Mouse (Mus musculus) midbrain, embryonic 10.5 days (tissue): ENCODE data around the gene 1700029I15Rik. TPM values are rescaled to one million over a fixed set of nuclear protein-coding genes. Genes with fewer than 3 reads are reported as not detected.

ENCODE experiments used
- DNase-seq: peaks from one replicate; pipeline ENCODE4 v3.0.0-alpha.2; 2017; ENCODE audit warnings: low spot score
- H3K27ac ChIP-seq: fragments of 300-500 bp; sonication (generic); replicated peaks from 2 replicates; pipeline ENCODE4 v1.5.1; 2016; ENCODE audit warnings: mild to moderate bottlenecking
- H3K27me3 ChIP-seq: fragments of 300-500 bp; sonication (generic); 2 replicates; pipeline ENCODE4 v1.6.1; 2016; ENCODE audit warnings: low read depth, mild to moderate bottlenecking; ENCODE audit not compliant: poor library complexity, severe bottlenecking
- H3K36me3 ChIP-seq: fragments of 300-500 bp; sonication (generic); 2 replicates; pipeline ENCODE4 v1.6.1; 2016; ENCODE audit warnings: mild to moderate bottlenecking, moderate library complexity
- H3K4me1 ChIP-seq: fragments of 300-500 bp; sonication (generic); 2 replicates; pipeline ENCODE4 v1.6.1; 2016
- H3K4me3 ChIP-seq: fragments of 300-500 bp; sonication (generic); 2 replicates; pipeline ENCODE4 v1.5.1; 2016; ENCODE audit warnings: mild to moderate bottlenecking, moderate library complexity
- H3K9me3 ChIP-seq: fragments of 300-500 bp; sonication (generic); replicated peaks from 2 replicates; pipeline ENCODE4 v1.6.1; 2016; ENCODE audit warnings: mild to moderate bottlenecking
- WGBS: fragments of 180-500 bp; shearing (Covaris S2); methylation state at CpG from one replicate; pipeline ENCODE4 v1.1.7; 2016; 5-methylcytosine and 5-hydroxymethylcytosine counted together
- polyA plus RNA-seq: library from polyadenylated mRNA; unstranded; fragments of >200 nt; fragmentation: Nextera tagmentation; extraction: Ambion mirVana; gene quantifications from 2 replicates; pipeline ENCODE4 v1.2.1, GENCODE M21; 2016

1700029I15Rik gene
- 4.1 and 5.2 TPM in 2 replicates for polyA plus RNA-seq

DNA sequence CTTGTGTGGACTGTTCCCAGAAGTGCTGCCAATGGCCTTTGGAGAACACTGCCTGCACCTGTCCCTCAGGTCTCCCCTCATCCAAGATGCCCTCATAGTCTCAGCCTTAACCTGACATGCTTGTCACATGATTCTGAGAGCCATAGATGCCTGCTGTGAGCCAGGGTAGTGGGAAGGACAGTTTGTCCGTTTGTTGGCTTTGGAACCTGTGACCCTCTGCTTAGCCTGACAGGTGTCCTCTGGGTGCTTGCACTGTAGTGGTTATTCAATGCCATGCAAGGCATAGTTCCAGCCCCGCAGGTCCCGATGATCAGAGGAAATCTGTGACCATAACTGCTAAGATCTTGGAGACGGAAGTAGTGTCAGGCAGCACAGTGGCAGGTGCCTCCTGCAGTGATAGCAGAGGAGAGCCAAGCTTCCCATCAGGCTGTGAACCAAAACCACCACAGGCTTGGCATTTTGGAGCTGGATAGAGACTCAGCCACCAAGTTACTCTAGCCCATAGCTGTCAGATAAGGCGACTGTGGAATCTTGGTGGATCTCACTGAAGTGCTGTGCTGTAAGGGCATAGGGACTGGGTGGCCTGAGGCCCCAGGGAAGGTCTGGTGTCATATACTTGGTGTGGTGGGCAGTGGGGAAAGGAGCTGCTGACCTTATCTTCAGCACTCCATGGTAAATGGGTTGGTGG is at the start of gene 1700029I15Rik:
Gene 1700029I15Rik (plus strand): TSS at position 638 of the 688 bp plus-strand sequence.
- no peak for DNase-seq
- Histone ChIP-seq H3K4me1 (peaks cover 11% of the 10 kb centered on the region), H3K36me3 (peaks cover 100% of the 10 kb centered on the region), H3K4me3 (no peak within 1 kb of the TSS), H3K27ac (no peak within 1 kb of the TSS), H3K9me3 (no peaks in the 10 kb centered on the region), H3K27me3 (no peaks in the 10 kb centered on the region)
- 91% methylated on average over 5 of the region's 5 CpGs for WGBS

DNA sequence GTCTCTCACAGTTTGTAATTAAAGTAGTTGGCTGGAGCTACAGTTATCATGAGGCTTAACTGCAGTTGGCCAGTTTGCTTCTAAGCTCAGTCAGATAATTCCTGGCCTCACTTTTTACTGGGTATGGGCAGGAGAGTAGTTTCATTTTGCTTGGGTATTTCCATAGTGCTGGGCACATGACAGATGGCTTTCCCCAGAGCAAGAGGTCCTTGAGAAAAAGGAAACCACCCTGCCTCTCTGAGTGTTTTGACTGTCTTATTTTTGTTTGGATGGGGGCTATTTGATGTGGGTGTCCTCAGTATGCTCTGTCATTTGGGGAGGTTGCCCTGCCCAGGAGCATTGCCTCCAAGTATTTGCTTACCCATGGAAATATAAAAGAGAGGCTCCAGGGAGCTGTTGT is 39.9 kb upstream of the 1700029I15Rik start:
- H3K4me1 ChIP-seq = no peaks in the 10 kb centered on the region
- no peaks in the 10 kb centered on the region for H3K27me3 ChIP-seq
- no peaks in the 10 kb centered on the region for H3K9me3 ChIP-seq
- peaks cover 85% of the 10 kb centered on the region for H3K36me3 ChIP-seq
- no peak overlapping the region for H3K27ac ChIP-seq
- no peak overlapping the region for H3K4me3 ChIP-seq
- no peak for DNase-seq

DNA sequence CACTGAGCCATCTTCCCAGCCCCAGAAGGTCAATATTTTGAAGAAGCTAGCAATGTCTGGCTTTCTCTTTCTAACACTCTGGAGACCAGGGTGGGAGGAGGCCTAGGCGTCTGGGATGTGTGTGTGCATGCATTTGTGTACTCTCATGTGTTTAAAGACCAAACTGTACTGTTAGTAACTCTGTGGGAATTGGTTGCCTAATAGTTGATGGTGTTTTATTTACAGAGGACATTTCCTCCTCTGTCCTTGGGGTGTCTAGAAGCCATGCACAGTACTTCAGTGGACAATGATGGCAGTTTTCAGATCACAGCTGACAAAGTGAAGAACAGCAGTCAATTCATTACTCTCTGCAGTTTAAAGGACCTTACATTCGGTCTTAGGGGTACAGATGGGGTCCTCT is 35.1 kb upstream of the 1700029I15Rik start:
- H3K4me1 ChIP-seq = peaks cover 4% of the 10 kb centered on the region; the same call in 1 of the 2 replicates
- 96% methylated on average over 2 of the region's 2 CpGs for WGBS

DNA sequence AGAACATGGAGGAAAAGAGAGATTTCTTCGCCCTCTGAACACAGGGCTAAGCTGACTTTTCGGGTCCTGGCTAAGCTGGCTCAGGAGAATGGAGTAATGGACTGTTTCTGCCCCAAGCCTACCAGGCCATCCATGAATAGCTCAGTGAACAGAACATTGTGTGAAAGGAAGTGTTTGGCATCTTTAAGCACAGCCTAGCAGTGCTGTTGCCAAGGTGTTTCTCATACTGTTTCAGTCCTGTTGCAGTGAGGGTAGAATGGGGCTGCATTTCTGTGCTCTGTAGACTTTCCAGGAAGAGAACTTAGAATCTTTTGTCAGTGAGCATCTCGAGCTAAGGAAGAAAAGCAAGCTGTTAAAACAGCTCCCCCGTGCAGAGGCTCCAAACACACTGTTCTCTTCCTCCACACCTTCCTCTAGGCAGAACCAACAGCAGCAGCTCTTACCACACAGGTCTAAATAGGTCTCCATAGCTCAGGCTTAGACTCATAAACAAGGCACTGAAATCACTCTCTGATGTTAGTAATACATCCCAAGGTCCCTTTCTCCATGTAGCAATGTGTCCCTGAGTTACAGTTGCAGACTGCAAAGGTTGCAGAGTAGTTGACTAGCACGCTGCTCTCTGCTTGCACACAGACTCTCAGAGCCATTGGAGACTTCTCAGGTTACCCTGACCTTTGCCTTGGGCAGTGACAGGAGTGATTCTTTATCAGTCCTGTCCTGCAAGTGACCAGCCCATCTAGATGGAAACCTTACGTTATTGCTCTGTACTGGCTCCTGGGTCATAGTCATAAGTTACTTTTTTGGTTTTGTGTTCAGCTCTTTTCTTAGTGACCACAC is 32.5 kb upstream of the 1700029I15Rik start:
- Histone ChIP-seq H3K4me1 (peaks cover 18% of the 10 kb centered on the region), H3K4me3 (no peak overlapping the region), H3K27ac (no peak overlapping the region), H3K36me3 (peaks cover 87% of the 10 kb centered on the region), H3K27me3 (no peaks in the 10 kb centered on the region), H3K9me3 (no peaks in the 10 kb centered on the region)
- no peak for DNase-seq
- WGBS = 77% methylated on average over 6 of the region's 6 CpGs

More for the DNA sequence above, 35.1 kb upstream of the 1700029I15Rik start:
- Histone ChIP-seq H3K27me3 (no peaks in the 10 kb centered on the region), H3K9me3 (no peaks in the 10 kb centered on the region), H3K4me3 (no peak overlapping the region), H3K27ac (no peak overlapping the region), H3K36me3 (peaks cover 84% of the 10 kb centered on the region)
- DNase-seq = no peak

DNA sequence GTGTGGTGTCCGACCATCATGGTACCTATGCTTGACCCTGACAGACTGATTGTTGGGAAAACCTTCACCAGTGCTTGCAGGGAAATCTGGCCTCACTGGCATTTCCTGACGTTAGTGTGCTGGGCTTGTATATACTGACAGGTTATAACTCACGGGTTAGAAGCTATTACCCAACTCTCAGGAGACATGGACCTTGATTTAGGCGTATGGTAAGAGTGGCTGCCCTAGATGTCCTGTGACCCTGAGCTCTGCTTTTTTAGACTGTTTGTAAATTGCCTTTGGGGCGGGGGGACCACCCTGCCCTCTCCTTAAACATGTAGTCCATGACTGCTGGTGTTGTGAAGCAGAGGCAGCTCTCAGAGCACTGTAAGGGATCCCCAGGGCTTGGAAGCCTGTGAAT is 31.7 kb upstream of the 1700029I15Rik start:
- H3K27ac ChIP-seq = no peak overlapping the region
- peaks cover 84% of the 10 kb centered on the region for H3K36me3 ChIP-seq
- peaks cover 18% of the 10 kb centered on the region for H3K4me1 ChIP-seq
- no peaks in the 10 kb centered on the region for H3K9me3 ChIP-seq
- DNase-seq = no peak
- no peaks in the 10 kb centered on the region for H3K27me3 ChIP-seq
- H3K4me3 ChIP-seq = no peak overlapping the region
- WGBS = 87% methylated on average over 5 of the region's 5 CpGs

DNA sequence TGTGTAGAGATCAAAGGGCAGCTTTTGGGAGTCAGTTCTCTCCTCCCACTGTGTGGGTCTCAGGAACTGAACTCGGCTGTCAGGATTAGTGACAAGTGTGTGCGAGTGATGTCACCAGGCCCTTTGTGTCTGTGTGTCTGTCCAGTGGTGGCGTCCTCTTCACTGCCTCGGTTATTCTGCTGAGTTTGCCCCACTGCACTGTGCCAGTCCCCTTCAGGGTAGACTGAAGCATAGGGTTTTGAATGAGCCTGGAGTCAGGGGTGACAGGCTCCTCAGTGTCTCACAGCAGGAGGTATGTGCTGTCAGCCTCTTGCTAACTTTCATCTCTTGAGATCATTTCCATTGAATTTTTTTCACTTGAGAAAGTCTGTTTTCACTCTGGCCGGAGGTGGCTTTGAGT is 28.9 kb upstream of the 1700029I15Rik start:
- H3K9me3 ChIP-seq = no peaks in the 10 kb centered on the region
- H3K4me1 ChIP-seq = peaks cover 18% of the 10 kb centered on the region
- H3K4me3 ChIP-seq = no peak overlapping the region
- H3K27ac ChIP-seq = 0 out of 2 replicates have a peak overlapping the region, but pooled peaks have one; percentile 5
- H3K27me3 ChIP-seq = no peaks in the 10 kb centered on the region
- peak; percentile 33 for DNase-seq
- peaks cover 85% of the 10 kb centered on the region for H3K36me3 ChIP-seq
- 39% methylated on average over 5 of the region's 5 CpGs for WGBS

DNA sequence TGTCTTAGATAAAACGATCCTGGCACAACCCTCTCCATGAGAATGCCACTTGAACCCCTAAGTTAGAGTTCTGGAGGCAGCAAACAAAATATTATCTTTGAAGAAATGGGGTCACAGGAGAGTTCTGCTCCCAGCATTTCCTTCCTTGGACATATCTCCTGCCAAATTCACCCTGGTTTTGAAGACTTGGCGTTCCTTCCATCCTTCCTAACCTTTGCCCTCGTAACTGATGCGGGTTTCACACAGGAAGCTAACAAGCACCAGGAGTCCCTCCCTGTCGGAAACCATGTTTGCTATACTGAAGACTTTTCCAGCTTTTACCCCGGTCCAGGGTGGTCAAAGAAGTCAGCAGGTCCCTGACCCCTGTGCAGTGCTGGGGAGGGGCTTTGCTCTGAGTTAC is 28.1 kb upstream of the 1700029I15Rik start:
- DNase-seq = no peak
- Histone ChIP-seq H3K4me3 (no peak overlapping the region), H3K36me3 (peaks cover 85% of the 10 kb centered on the region), H3K4me1 (peaks cover 18% of the 10 kb centered on the region), H3K27ac (0 out of 2 replicates have a peak overlapping the region, but pooled peaks have one; percentile 19), H3K9me3 (no peaks in the 10 kb centered on the region), H3K27me3 (no peaks in the 10 kb centered on the region)
- WGBS = 70% methylated on average over 6 of the region's 6 CpGs

DNA sequence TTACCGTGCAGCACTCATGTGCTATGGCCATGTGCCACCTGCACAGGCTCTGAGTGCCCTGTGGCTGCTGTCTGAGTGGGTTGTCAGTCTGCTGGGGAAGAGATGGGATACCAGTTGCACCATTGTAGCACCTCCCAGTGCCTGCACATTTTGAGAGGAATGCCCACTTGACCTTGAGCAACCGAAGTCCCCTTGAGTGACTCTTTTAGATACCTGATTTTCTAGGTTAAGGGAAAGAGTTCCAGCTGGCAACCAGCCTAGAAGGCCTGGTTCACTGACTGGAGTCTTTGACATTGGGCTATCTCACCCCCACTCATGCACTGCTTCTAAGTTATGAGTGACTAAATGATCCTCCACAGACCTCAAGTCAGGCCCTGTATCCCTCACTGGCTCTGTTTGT is 23.0 kb upstream of the 1700029I15Rik start:
- no peak for DNase-seq
- peaks cover 18% of the 10 kb centered on the region for H3K4me1 ChIP-seq
- H3K27ac ChIP-seq = no peak overlapping the region
- H3K9me3 ChIP-seq = no peaks in the 10 kb centered on the region
- no peak overlapping the region for H3K4me3 ChIP-seq
- 89% methylated on average over 2 of the region's 2 CpGs for WGBS
- no peaks in the 10 kb centered on the region for H3K27me3 ChIP-seq
- H3K36me3 ChIP-seq = peaks cover 83% of the 10 kb centered on the region

DNA sequence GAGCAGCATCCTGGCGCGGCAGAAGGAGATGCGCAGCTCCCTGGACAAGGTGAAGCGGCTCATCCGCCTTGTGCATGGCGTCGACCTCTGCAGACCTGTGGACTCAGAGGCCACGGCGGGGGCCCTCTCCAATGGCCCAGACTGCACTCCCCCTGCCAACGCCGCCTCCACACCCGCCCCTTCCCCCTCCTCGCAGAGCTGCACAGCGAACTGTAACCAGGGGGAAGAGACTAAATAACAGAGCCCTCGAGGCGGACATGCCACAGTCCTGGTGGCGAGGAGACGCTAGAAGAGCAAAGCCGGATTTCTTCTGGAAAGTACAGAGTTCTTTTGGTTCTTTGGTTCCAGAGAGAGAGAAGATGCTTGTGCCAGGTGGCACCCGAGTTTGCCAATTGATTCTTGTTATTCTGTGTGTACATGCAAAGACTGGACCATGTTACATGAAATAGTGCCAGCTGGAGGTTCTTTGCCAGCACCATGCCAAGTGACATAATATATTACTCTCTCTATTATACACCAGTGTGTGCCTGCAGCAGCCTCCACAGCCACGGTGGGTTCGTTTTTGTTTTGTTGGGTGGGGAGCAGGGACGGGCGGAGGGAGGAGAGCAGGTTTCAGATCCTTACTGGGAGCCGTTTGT is 22.0 kb upstream of the 1700029I15Rik start:
- Histone ChIP-seq H3K27ac (0 out of 2 replicates have a peak overlapping the region, but pooled peaks have one; percentile 23), H3K36me3 (peaks cover 90% of the 10 kb centered on the region)
- WGBS = 69% methylated on average over 25 of the region's 25 CpGs

DNA sequence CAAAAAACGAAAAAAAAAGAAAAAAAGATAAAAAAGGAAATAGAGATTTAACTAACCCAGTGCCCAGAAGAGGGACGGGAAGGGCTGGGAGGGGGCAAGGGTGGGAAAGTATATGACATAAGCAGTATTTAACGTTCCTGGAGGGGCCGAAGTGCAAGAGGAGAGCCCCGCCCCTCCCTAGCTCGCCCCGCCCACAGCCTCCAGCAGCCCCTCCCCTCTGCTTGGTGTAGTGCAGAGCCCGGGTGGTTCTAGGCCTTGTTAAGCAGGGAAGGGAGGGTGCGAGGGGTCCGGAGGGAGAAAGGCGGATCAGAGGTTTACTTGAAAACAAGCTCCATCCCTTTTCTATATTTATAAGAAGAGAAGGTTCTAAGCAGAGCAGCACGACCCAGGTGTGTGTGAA is 21.4 kb upstream of the 1700029I15Rik start:
- no peak for DNase-seq
- no peaks in the 10 kb centered on the region for H3K9me3 ChIP-seq
- no peak overlapping the region for H3K4me3 ChIP-seq
- no peak overlapping the region for H3K27ac ChIP-seq
- no peaks in the 10 kb centered on the region for H3K27me3 ChIP-seq
- peaks cover 90% of the 10 kb centered on the region for H3K36me3 ChIP-seq
- peaks cover 16% of the 10 kb centered on the region for H3K4me1 ChIP-seq
- 27% methylated on average over 12 of the region's 12 CpGs for WGBS

More for the DNA sequence above, 22.0 kb upstream of the 1700029I15Rik start:
- DNase-seq = no peak
- no peaks in the 10 kb centered on the region for H3K9me3 ChIP-seq
- H3K4me1 ChIP-seq = peaks cover 16% of the 10 kb centered on the region
- no peak overlapping the region for H3K4me3 ChIP-seq
- no peaks in the 10 kb centered on the region for H3K27me3 ChIP-seq

DNA sequence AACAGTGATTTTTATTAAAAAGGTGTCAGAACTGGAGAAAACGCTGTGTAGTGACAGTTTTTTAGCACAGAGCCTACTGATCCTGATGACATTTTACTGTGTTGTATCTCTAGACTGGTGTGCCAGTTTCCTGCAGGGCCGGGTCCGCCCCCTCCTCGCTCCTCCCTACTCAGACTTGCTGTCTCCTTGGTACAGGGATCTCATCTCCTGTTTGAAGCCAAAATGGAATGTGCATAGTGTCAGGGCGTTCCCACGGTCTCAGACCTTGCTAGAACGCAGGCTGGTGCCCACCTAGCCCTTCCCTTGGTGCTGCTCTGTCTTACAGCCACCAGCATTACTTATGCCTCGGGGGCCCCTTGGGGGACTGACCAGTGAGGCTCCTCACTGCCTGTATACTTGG is 20.5 kb upstream of the 1700029I15Rik start:
- Histone ChIP-seq H3K36me3 (peaks cover 90% of the 10 kb centered on the region), H3K4me1 (peaks cover 16% of the 10 kb centered on the region), H3K9me3 (no peaks in the 10 kb centered on the region), H3K27ac (0 out of 2 replicates have a peak overlapping the region, but pooled peaks have one; percentile 42), H3K4me3 (no peak overlapping the region), H3K27me3 (no peaks in the 10 kb centered on the region)
- 84% methylated on average over 8 of the region's 8 CpGs for WGBS
- no peak for DNase-seq

DNA sequence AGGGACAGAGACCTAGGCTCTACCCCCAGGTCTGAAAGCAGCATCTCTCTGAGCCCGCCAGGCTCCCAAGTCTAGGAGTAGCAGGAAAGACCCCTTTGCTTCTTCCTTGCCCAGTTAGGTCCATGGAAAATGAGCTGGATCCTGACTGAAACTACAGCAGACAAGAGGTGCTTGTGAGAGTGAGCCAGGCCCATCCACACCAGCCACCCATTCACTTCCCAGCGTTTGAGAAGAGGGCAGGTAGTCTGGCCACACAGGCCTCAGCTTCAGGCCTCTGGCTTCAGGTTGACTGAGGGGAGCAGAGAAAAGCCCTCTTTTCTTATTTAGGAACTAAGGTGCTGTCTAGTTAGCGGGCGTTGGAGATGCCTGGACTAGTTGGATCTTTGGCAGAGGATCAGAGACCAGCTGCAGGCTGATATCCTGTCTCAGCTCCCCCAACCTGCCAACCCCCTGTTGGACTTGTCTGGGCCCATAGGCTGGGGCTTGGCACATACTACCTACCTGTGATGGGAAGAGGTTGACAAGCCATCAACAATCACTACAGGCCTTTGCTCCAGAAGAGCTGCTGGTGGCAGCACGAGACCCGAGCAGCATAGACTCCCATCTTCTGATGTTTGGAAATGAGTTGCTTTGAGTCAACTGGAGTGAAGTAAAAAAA is 19.6 kb upstream of the 1700029I15Rik start:
- Histone ChIP-seq H3K4me3 (no peak overlapping the region), H3K9me3 (no peaks in the 10 kb centered on the region), H3K27me3 (no peaks in the 10 kb centered on the region), H3K4me1 (peaks cover 21% of the 10 kb centered on the region), H3K27ac (no peak overlapping the region), H3K36me3 (peaks cover 89% of the 10 kb centered on the region)
- WGBS = 95% methylated on average over 6 of the region's 6 CpGs
- no peak for DNase-seq
